Mouse (Mus musculus): ENCODE measurements at regions not wholly inside any gene's neighbourhood (a gene's known extent, or its start where the extent isn't known, plus 50 kb on each side); places are given as distances from the start of the nearest gene placed in this dataset.

DNA sequence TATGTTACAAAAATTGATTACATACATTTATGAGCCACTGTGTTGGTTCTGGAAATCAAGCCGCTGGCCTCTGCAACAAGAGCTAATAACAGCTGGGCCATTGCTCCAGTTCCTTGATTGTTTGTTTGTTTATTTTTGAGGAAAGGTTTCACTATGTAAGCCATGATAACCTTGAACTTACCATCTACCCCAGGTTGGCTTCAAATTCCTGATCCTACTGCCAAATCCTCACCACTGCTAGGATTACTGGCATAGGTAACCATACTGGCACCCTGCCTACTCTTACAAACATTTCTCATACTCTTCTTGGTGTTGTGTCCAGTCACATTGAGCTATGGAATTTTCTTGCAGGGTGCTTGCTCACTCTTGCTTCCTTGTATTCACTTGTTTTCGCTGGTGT is 720.6 kb downstream of the Ets1 start:
- H3K4me2 ChIP-seq (ENCODE audit: low read depth): no peak overlapping the region
- H3K36me3 ChIP-seq (ENCODE audit: control insufficient read depth, insufficient read depth): no peaks in the 10 kb centered on the region
- H3ac ChIP-seq (ENCODE audit: control insufficient read depth, insufficient read length): no peak overlapping the region
- TF ChIP-seq E2F4 (IDR thresholded peaks at IDR 0.05; ENCODE audit: insufficient read depth) (no peak), TCF12 (IDR thresholded peaks at IDR 0.05; ENCODE audit: insufficient read depth, poor library complexity, severe bottlenecking) (no peak), REST (IDR thresholded peaks at IDR 0.05; ENCODE audit: insufficient read depth, insufficient read length) (no peak), USF1 (IDR thresholded peaks at IDR 0.05; ENCODE audit: low read depth) (no peak), MYOG (IDR thresholded peaks at IDR 0.05; ENCODE audit: control insufficient read depth in 1 of 3, insufficient read depth in 1 of 3, insufficient read length in 2 of 3, low read depth in 2 of 3) (no peak)
- H3K4me3 ChIP-seq: no peak overlapping the region
- H3K27me3 ChIP-seq (ENCODE audit: control insufficient read depth, insufficient read depth, insufficient read length): no peaks in the 10 kb centered on the region
- no peaks in the 10 kb centered on the region for H3K79me2 ChIP-seq (ENCODE audit: control insufficient read depth, insufficient read depth)

DNA sequence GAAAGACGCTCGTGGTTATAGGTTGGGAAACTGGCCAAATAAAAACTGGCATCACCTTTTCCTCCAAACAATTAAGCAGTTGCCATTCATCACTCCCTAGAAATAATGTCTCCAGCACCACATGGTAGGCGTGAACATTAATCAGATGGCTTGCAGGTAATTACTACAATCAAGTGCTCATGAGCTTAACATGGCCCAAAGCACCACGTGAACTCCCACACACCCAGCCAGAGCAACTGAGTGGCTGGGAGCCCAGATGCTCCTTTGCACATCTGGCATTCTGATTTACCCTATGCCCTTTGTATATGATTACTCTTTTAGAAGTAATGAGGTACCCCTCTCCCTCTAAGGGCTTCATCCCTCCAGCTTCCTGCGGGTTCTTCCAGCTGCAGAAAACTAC is 724.9 kb downstream of the Ets1 start:
- no peaks in the 10 kb centered on the region for H3K79me2 ChIP-seq (ENCODE audit: control insufficient read depth, insufficient read depth)

DNA sequence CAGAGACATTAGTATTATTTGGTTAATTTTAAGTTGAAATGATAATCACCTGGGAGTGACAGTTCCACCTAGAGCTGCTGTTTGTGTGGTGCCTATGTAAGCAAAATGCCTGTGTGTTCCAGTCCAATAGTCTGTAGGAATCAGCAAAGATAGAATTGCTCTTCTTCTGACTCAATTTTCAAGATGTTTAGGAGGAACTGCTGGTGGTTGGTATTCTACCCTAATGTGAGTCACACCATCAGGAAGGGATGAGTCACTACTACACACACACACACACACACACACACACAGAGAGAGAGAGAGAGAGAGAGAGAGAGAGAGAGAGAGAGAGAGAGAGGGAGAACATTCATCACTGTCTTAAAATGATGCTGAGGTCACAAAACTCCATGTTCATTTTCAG is 753.1 kb downstream of the Ets1 start:
- TF ChIP-seq CEBPB (IDR thresholded peaks at IDR 0.05; ENCODE audit: insufficient read depth, poor library complexity, severe bottlenecking) (no peak), MYOD1 (IDR thresholded peaks at IDR 0.05; ENCODE audit: control insufficient read depth in 1 of 3, insufficient read length in 2 of 3, low read depth in 2 of 3) (no peak), TCF3 (IDR thresholded peaks at IDR 0.05; ENCODE audit: insufficient read length, low read depth) (no peak), POLR2A (IDR thresholded peaks at IDR 0.05; ENCODE audit: insufficient read length, low read depth) (no peak), E2F4 (IDR thresholded peaks at IDR 0.05; ENCODE audit: insufficient read depth) (no peak), SRF (IDR thresholded peaks at IDR 0.05; ENCODE audit: control insufficient read depth, insufficient read length, low read depth) (no peak), REST (IDR thresholded peaks at IDR 0.05; ENCODE audit: insufficient read depth, insufficient read length) (no peak), MYOG (IDR thresholded peaks at IDR 0.05; ENCODE audit: control insufficient read depth in 1 of 3, insufficient read depth in 1 of 3, insufficient read length in 2 of 3, low read depth in 2 of 3) (no peak), POLR2AphosphoS2 (IDR thresholded peaks at IDR 0.05; ENCODE audit: insufficient read length, low read depth) (no peak), TCF12 (IDR thresholded peaks at IDR 0.05; ENCODE audit: insufficient read depth, poor library complexity, severe bottlenecking) (no peak), USF1 (IDR thresholded peaks at IDR 0.05; ENCODE audit: low read depth) (no peak), MAX (IDR thresholded peaks at IDR 0.05; ENCODE audit: low read depth) (no peak)
- no peaks in the 10 kb centered on the region for H3K36me3 ChIP-seq (ENCODE audit: control insufficient read depth, insufficient read depth)
- H3K79me2 ChIP-seq (ENCODE audit: control insufficient read depth, insufficient read depth): no peaks in the 10 kb centered on the region
- no peak overlapping the region for H3K4me2 ChIP-seq (ENCODE audit: low read depth)
- H3ac ChIP-seq (ENCODE audit: control insufficient read depth, insufficient read length): no peak overlapping the region
- H3K27me3 ChIP-seq (ENCODE audit: control insufficient read depth, insufficient read depth, insufficient read length): no peaks in the 10 kb centered on the region
- H3K4me3 ChIP-seq: no peak overlapping the region

More for the DNA sequence above, 724.9 kb downstream of the Ets1 start:
- no peak overlapping the region for H3K4me2 ChIP-seq (ENCODE audit: low read depth)
- no peaks in the 10 kb centered on the region for H3K27me3 ChIP-seq (ENCODE audit: control insufficient read depth, insufficient read depth, insufficient read length)
- no peaks in the 10 kb centered on the region for H3K36me3 ChIP-seq (ENCODE audit: control insufficient read depth, insufficient read depth)
- no peak overlapping the region for H3ac ChIP-seq (ENCODE audit: control insufficient read depth, insufficient read length)
- no peak overlapping the region for H3K4me3 ChIP-seq
- TF ChIP-seq MYOG (IDR thresholded peaks at IDR 0.05; ENCODE audit: control insufficient read depth in 1 of 3, insufficient read depth in 1 of 3, insufficient read length in 2 of 3, low read depth in 2 of 3) (no peak), TCF3 (IDR thresholded peaks at IDR 0.05; ENCODE audit: insufficient read length, low read depth) (no peak), POLR2AphosphoS2 (IDR thresholded peaks at IDR 0.05; ENCODE audit: insufficient read length, low read depth) (no peak), POLR2A (IDR thresholded peaks at IDR 0.05; ENCODE audit: insufficient read length, low read depth) (no peak), USF1 (IDR thresholded peaks at IDR 0.05; ENCODE audit: low read depth) (no peak), REST (IDR thresholded peaks at IDR 0.05; ENCODE audit: insufficient read depth, insufficient read length) (no peak), MAX (IDR thresholded peaks at IDR 0.05; ENCODE audit: low read depth) (no peak), TCF12 (IDR thresholded peaks at IDR 0.05; ENCODE audit: insufficient read depth, poor library complexity, severe bottlenecking) (no peak), E2F4 (IDR thresholded peaks at IDR 0.05; ENCODE audit: insufficient read depth) (no peak), SRF (IDR thresholded peaks at IDR 0.05; ENCODE audit: control insufficient read depth, insufficient read length, low read depth) (no peak), CEBPB (IDR thresholded peaks at IDR 0.05; ENCODE audit: insufficient read depth, poor library complexity, severe bottlenecking) (no peak), MYOD1 (IDR thresholded peaks at IDR 0.05; ENCODE audit: control insufficient read depth in 1 of 3, insufficient read length in 2 of 3, low read depth in 2 of 3) (no peak)

DNA sequence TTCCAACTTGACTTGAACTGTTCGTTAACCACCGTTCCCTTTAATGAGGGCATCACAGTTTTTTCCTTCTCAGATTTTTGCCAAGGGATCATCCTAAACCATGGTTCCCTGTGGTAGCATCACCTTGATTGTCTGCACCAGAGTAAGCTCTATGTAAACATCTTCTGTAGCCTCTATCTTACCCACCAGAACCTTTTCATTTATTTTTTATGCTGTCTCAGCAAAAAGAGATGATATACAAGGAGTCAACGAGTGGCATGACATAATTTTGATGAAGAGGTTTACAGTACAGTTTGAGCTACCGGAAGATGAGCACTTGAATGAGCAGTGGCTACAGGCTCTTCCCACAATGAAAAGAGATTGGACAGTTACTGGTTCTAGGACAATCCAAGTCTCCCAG is 768.7 kb downstream of the Ets1 start:
- no peak for TF ChIP-seq MYOG (IDR thresholded peaks at IDR 0.05; ENCODE audit: control insufficient read depth in 1 of 3, insufficient read depth in 1 of 3, insufficient read length in 2 of 3, low read depth in 2 of 3)
- TF ChIP-seq MAX (IDR thresholded peaks at IDR 0.05; ENCODE audit: low read depth): no peak
- TF ChIP-seq TCF3 (IDR thresholded peaks at IDR 0.05; ENCODE audit: insufficient read length, low read depth): no peak
- no peak for TF ChIP-seq E2F4 (IDR thresholded peaks at IDR 0.05; ENCODE audit: insufficient read depth)
- TF ChIP-seq POLR2A (IDR thresholded peaks at IDR 0.05; ENCODE audit: insufficient read length, low read depth): no peak
- TF ChIP-seq CEBPB (IDR thresholded peaks at IDR 0.05; ENCODE audit: insufficient read depth, poor library complexity, severe bottlenecking): no peak
- no peak for TF ChIP-seq TCF12 (IDR thresholded peaks at IDR 0.05; ENCODE audit: insufficient read depth, poor library complexity, severe bottlenecking)
- TF ChIP-seq SRF (IDR thresholded peaks at IDR 0.05; ENCODE audit: control insufficient read depth, insufficient read length, low read depth): no peak
- no peak for TF ChIP-seq POLR2AphosphoS2 (IDR thresholded peaks at IDR 0.05; ENCODE audit: insufficient read length, low read depth)
- TF ChIP-seq MYOD1 (IDR thresholded peaks at IDR 0.05; ENCODE audit: control insufficient read depth in 1 of 3, insufficient read length in 2 of 3, low read depth in 2 of 3): no peak
- Histone ChIP-seq H3K79me2 (ENCODE audit: control insufficient read depth, insufficient read depth) (no peaks in the 10 kb centered on the region), H3K4me2 (ENCODE audit: low read depth) (no peak overlapping the region), H3ac (ENCODE audit: control insufficient read depth, insufficient read length) (no peak overlapping the region), H3K36me3 (ENCODE audit: control insufficient read depth, insufficient read depth) (no peaks in the 10 kb centered on the region), H3K27me3 (ENCODE audit: control insufficient read depth, insufficient read depth, insufficient read length) (no peaks in the 10 kb centered on the region), H3K4me3 (no peak overlapping the region)

DNA sequence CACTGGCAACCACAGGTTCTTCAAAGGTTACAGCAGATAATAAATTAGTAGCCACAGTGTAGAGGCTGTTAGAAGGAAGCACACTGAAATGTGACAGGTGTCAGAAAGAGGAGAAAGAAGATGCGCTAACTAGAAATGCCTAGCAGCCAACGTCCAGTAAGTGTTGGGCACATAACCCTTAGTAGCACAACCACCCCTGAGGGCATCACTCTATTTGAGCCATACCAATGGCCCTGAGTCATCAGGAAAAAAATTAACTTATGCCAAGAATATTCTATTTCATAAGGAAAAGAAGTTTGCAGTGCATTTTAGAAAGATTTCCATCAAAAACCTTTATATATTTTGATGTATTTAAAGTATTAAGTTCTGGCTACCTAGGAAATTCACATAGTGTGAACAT is 771.5 kb downstream of the Ets1 start:
- Histone ChIP-seq H3ac (ENCODE audit: control insufficient read depth, insufficient read length) (no peak overlapping the region), H3K36me3 (ENCODE audit: control insufficient read depth, insufficient read depth) (no peaks in the 10 kb centered on the region), H3K79me2 (ENCODE audit: control insufficient read depth, insufficient read depth) (no peaks in the 10 kb centered on the region), H3K27me3 (ENCODE audit: control insufficient read depth, insufficient read depth, insufficient read length) (no peaks in the 10 kb centered on the region), H3K4me3 (no peak overlapping the region), H3K4me2 (ENCODE audit: low read depth) (no peak overlapping the region)
- no peak for TF ChIP-seq POLR2A (IDR thresholded peaks at IDR 0.05; ENCODE audit: insufficient read length, low read depth)
- TF ChIP-seq MAX (IDR thresholded peaks at IDR 0.05; ENCODE audit: low read depth): no peak
- TF ChIP-seq E2F4 (IDR thresholded peaks at IDR 0.05; ENCODE audit: insufficient read depth): no peak
- TF ChIP-seq MYOD1 (IDR thresholded peaks at IDR 0.05; ENCODE audit: control insufficient read depth in 1 of 3, insufficient read length in 2 of 3, low read depth in 2 of 3): no peak
- TF ChIP-seq TCF12 (IDR thresholded peaks at IDR 0.05; ENCODE audit: insufficient read depth, poor library complexity, severe bottlenecking): no peak
- no peak for TF ChIP-seq REST (IDR thresholded peaks at IDR 0.05; ENCODE audit: insufficient read depth, insufficient read length)
- TF ChIP-seq CEBPB (IDR thresholded peaks at IDR 0.05; ENCODE audit: insufficient read depth, poor library complexity, severe bottlenecking): no peak
- TF ChIP-seq POLR2AphosphoS2 (IDR thresholded peaks at IDR 0.05; ENCODE audit: insufficient read length, low read depth): no peak
- TF ChIP-seq USF1 (IDR thresholded peaks at IDR 0.05; ENCODE audit: low read depth): no peak
- TF ChIP-seq TCF3 (IDR thresholded peaks at IDR 0.05; ENCODE audit: insufficient read length, low read depth): no peak
- no peak for TF ChIP-seq MYOG (IDR thresholded peaks at IDR 0.05; ENCODE audit: control insufficient read depth in 1 of 3, insufficient read depth in 1 of 3, insufficient read length in 2 of 3, low read depth in 2 of 3)
- TF ChIP-seq SRF (IDR thresholded peaks at IDR 0.05; ENCODE audit: control insufficient read depth, insufficient read length, low read depth): no peak
